Mouse (Mus musculus) ES-E14 (cell line): ENCODE data around the gene Slc6a3. TPM values are rescaled to one million over a fixed set of nuclear protein-coding genes. Genes with fewer than 3 reads are reported as not detected.

Experiments
- DNase-seq: peaks from one replicate; pipeline ENCODE4 v3.0.0-alpha.2; 2013; ENCODE audit warnings: low read depth, low spot score
- H3K27ac ChIP-seq: 2 replicates; pipeline ENCODE4 v1.5.1; 2012; ENCODE audit warnings: low read depth, mild to moderate bottlenecking, low read length, moderate library complexity, mixed read lengths; ENCODE audit not compliant: poor library complexity, insufficient read depth, severe bottlenecking
- H3K36me3 ChIP-seq: 2 replicates; pipeline ENCODE4 v1.6.1; 2012; ENCODE audit warnings: mild to moderate bottlenecking, low read length, moderate library complexity, mixed read lengths; ENCODE audit not compliant: control insufficient read depth, poor library complexity, insufficient read depth, severe bottlenecking
- H3K4me1 ChIP-seq, 2 experiments: fragments of 150-350 bp in 1 of 2; sonication (generic) in 1 of 2; 2 replicates each; pipeline ENCODE4 v1.6.1; 2012; ENCODE audit warnings: low read length in 2 of 2, mild to moderate bottlenecking in 1 of 2, mixed read lengths in 1 of 2; ENCODE audit not compliant: control insufficient read depth in 2 of 2, insufficient read depth in 2 of 2, poor library complexity in 1 of 2
- H3K4me3 ChIP-seq, 2 experiments: fragments of 150-350 bp in 1 of 2; sonication (generic) in 1 of 2; 2 replicates each; pipeline ENCODE4 v1.5.1; 2012; ENCODE audit warnings: low read length in 2 of 2, low read depth in 1 of 2, mild to moderate bottlenecking in 1 of 2, mixed read lengths in 1 of 2; ENCODE audit not compliant: insufficient read depth in 1 of 2, poor library complexity in 1 of 2, severe bottlenecking in 1 of 2
- H3K9ac ChIP-seq: 2 replicates; pipeline ENCODE4 v1.6.1; 2012; ENCODE audit warnings: low read depth, mild to moderate bottlenecking, low read length, mixed read lengths; ENCODE audit not compliant: poor library complexity, insufficient read depth, severe bottlenecking
- H3K9me3 ChIP-seq: fragments of 150-350 bp; sonication (generic); 2 replicates; pipeline ENCODE4 v1.6.1; 2012; ENCODE audit warnings: low read depth, mild to moderate bottlenecking, low read length; ENCODE audit not compliant: control insufficient read depth, insufficient read depth
- CHD2 ChIP-seq: IDR thresholded peaks from 2 replicates; pipeline ENCODE4 v1.6.1; 2014; ENCODE audit warnings: mild to moderate bottlenecking, low read depth, low read length, inconsistent platforms
- HCFC1 ChIP-seq: IDR thresholded peaks from 2 replicates; pipeline ENCODE4 v1.6.1; 2012; ENCODE audit warnings: low read length, inconsistent platforms, borderline replicate concordance; ENCODE audit not compliant: insufficient read depth
- MAFK ChIP-seq: IDR thresholded peaks from 2 replicates; pipeline ENCODE4 v1.6.1; 2014; ENCODE audit warnings: mild to moderate bottlenecking, low read depth, low read length, inconsistent platforms; ENCODE audit not compliant: insufficient read depth
- ZC3H11A ChIP-seq: IDR thresholded peaks from 2 replicates; pipeline ENCODE4 v1.6.1; 2012; ENCODE audit warnings: low read depth, mild to moderate bottlenecking, inconsistent platforms, low read length, borderline replicate concordance
- ZNF384 ChIP-seq: IDR thresholded peaks from 2 replicates; pipeline ENCODE4 v1.6.1; 2012; ENCODE audit warnings: low read depth, low read length, inconsistent platforms
- in situ Hi-C, 2 experiments: fragments of 600-800 bp; cut with MboI; formaldehyde crosslinking; loops; one replicate each; pipeline ENCODE4 v1.15.1; 2025; ENCODE audit warnings: low sequenced_read_pairs in 2 of 2, inconsistent platforms in 1 of 2; ENCODE audit not compliant: unreplicated experiment in 2 of 2
- total RNA-seq: library from RNA; depleted of rRNA; stranded (reverse); fragments of 300-350 nt; gene quantifications from 2 replicates; pipeline ENCODE4 v1.2.3, GENCODE M21; 2012; rRNA removed

Gene Slc6a3
- total RNA-seq, result 0.16 and 0.18 TPM in 2 replicates

GRCm38 (mm10) chr13:73536403-73536821 is at the start of gene Slc6a3:
TSS of gene Slc6a3 (plus strand) at chr13:73536747.
- DNase-seq, result no peak
- Histone ChIP-seq H3K4me1 (peaks cover 0 to 2% of the 10 kb centered on the region in 2 experiments; a peak in 1 of 4 replicates), H3K4me3 (peak within 1 kb of the TSS; percentile 13 to 53; a peak in 3 of 4 replicates), H3K9me3 (no peaks in the 10 kb centered on the region), H3K9ac (0 out of 2 replicates have a peak within 1 kb of the TSS, but pooled peaks have one; percentile 38), H3K27ac (no peak within 1 kb of the TSS), H3K36me3 (no peaks in the 10 kb centered on the region)
- in situ Hi-C loops, result no loop called here
- TF ChIP-seq MAFK (no peak), ZC3H11A (no peak)

GRCm38 (mm10) chr13:73488105-73488504 is 48.4 kb upstream of the Slc6a3 start:
- DNase-seq, result no peak
- in situ Hi-C loops, result no loop called here
- Histone ChIP-seq H3K27ac (no peak overlapping the region), H3K9ac (no peak overlapping the region), H3K9me3 (no peaks in the 10 kb centered on the region), H3K4me1 (peaks cover 0 to 3% of the 10 kb centered on the region in 2 experiments; a peak in 1 of 4 replicates), H3K36me3 (peaks cover 33% of the 10 kb centered on the region), H3K4me3 (no peak overlapping the region)
- TF ChIP-seq ZNF384, result no peak
- no peak for TF ChIP-seq CHD2
- no peak for TF ChIP-seq MAFK
- no peak for TF ChIP-seq ZC3H11A
- TF ChIP-seq HCFC1, result no peak

- Histone ChIP-seq H3K9ac (no peak overlapping the region), H3K36me3 (peaks cover 34% of the 10 kb centered on the region), H3K9me3 (no peaks in the 10 kb centered on the region), H3K4me3 (no peak overlapping the region), H3K27ac (no peak overlapping the region), H3K4me1 (peaks cover 0 to 3% of the 10 kb centered on the region in 2 experiments; a peak in 1 of 4 replicates)
- DNase-seq, result no peak
- in situ Hi-C loops, result no loop called here
- TF ChIP-seq ZC3H11A, result no peak
- no peak for TF ChIP-seq MAFK
- no peak for TF ChIP-seq HCFC1
- TF ChIP-seq CHD2, result no peak
- TF ChIP-seq ZNF384, result no peak
Measured at GRCm38 (mm10) chr13:73488707-73489106, 47.8 kb upstream of the Slc6a3 start.

- no peak overlapping the region for H3K27ac ChIP-seq
- in situ Hi-C loops, result no loop called here
- peaks cover 43% of the 10 kb centered on the region for H3K36me3 ChIP-seq
- no peak for DNase-seq
- H3K4me1 ChIP-seq, result peaks cover 0 to 3% of the 10 kb centered on the region in 2 experiments; a peak in 1 of 4 replicates
- H3K9me3 ChIP-seq, result no peaks in the 10 kb centered on the region
- no peak for TF ChIP-seq MAFK
- H3K4me3 ChIP-seq, result no peak overlapping the region
- H3K9ac ChIP-seq, result no peak overlapping the region
Measured at GRCm38 (mm10) chr13:73489986-73490385, 46.6 kb upstream of the Slc6a3 start.

GRCm38 (mm10) chr13:73490564-73491170 is 45.9 kb upstream of the Slc6a3 start:
- Histone ChIP-seq H3K4me3 (no peak overlapping the region), H3K9me3 (no peaks in the 10 kb centered on the region), H3K9ac (no peak overlapping the region), H3K27ac (no peak overlapping the region), H3K4me1 (peaks cover 0 to 3% of the 10 kb centered on the region in 2 experiments; a peak in 1 of 4 replicates), H3K36me3 (peaks cover 48% of the 10 kb centered on the region)
- TF ChIP-seq HCFC1 (no peak), ZC3H11A (no peak), MAFK (no peak), ZNF384 (no peak), CHD2 (no peak)
- no peak for DNase-seq
- in situ Hi-C loops, result no loop called here
